Mouse (Mus musculus) frontal cortex, postnatal 10 days (tissue): ENCODE data around the gene Rcan1.
"Not testable (repeated sequence)": the region's sequence is repeated elsewhere in the genome, so short reads cannot be mapped to it uniquely, and the experiment has no call there.

Experiments
- DNase-seq, 2 experiments: peaks; one replicate each; pipeline ENCODE4 v3.0.0; 2022; ENCODE audit warnings: low spot score in 2 of 2, mixed read lengths in 1 of 2

Gene Rcan1

GRCm38 (mm10) chr16:92435431-92435985 lies 35.2 kb downstream of the Rcan1 start:
- no peak for DNase-seq

- DNase-seq, result no peak
Measured at GRCm38 (mm10) chr16:92433176-92433575, 37.5 kb downstream of the Rcan1 start.

DNA sequence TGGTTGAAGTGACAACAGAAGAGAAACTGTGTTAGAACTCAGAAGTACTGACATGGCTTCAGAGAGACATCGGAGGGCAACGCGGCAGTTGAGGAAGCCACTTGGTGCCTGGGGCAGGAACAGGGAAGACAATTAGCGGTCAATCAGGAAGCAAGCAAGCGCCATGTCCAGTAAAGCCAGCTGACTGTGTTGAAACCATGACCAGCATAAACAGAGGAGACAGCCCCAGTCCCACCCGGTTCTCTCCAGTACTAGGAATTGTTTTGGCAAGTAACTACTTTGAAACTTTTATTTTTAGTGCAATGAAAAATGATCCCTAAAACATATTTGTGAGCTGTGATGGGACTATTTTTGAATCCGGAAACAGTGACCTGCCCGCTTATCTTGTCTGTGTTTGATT lies 39.9 kb downstream of the Rcan1 start:
- no peak for DNase-seq

- peak in 1 of 2 experiments; percentile 27 for DNase-seq
Measured at GRCm38 (mm10) chr16:92428197-92428950, 42.3 kb downstream of the Rcan1 start.

DNA sequence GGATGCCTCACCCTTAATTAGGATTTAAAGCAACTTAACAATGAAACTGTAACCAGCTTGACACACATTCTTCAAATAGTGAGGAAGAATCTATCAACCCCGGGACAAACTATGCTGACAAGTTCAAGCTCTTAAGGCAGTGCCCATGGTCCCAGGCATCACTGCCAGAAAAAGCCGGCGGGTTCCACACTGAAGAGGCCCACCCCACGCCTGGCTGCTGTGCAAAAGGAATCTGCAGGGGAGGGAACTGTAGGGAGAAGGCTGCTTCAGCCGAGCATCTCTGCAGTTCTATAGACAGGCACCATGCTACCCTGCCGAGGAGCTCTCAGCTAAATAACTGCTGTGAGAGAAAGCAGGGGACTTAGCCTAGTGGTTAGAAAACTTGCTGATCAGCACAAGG lies 44.0 kb downstream of the Rcan1 start:
- no peak for DNase-seq

- DNase-seq, result no peak
Measured at GRCm38 (mm10) chr16:92425875-92426274, 44.8 kb downstream of the Rcan1 start.

GRCm38 (mm10) chr16:92423363-92423762 lies 47.3 kb downstream of the Rcan1 start:
- DNase-seq, result no peak

- no peak for DNase-seq
Measured at GRCm38 (mm10) chr16:92422435-92423362, 48.0 kb downstream of the Rcan1 start.

DNA sequence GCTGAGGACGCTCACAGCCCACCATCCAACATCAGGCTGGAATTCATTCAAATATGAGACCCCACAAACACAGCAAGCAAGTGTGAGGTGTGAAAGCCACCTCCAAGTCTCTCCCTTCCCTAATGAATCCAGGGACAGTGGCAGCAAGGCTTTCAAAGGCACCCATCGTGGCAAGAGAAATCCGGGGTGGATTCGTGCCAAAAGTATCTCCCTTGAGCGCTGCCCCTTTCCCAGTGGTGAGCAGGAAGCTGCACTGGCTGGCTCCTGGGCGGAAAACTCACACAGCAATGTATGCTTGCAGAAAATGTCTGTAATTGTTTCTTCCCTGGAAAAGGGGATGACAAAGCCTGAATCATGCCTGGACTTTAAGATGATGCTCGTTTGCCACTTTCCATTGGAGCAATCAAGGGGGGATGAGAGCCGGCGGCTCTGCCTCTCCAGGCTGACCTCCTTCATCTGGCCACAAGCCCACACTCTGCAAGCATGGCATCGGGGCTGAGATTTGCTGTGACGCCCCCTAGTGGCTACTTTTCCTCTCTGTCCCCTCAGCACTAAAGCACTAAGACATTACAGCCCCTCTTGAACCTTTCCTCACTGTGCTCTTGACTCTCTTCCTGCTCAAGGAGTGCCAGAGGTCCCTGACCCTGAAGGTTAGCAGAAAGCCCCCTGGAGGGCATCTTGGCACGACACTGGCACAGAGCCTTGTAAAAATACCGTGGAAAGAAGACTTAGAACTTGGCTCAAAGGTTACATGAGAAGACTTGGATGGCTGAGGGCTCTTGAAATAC lies 49.3 kb downstream of the Rcan1 start:
- DNase-seq, result no peak

- no peak for DNase-seq
Measured at GRCm38 (mm10) chr16:92420641-92421040, 50.0 kb downstream of the Rcan1 start.

- DNase-seq, result no peak
Measured at GRCm38 (mm10) chr16:92419099-92419498, 51.6 kb downstream of the Rcan1 start.

- DNase-seq, result no peak
Measured at GRCm38 (mm10) chr16:92417267-92417666, 53.4 kb downstream of the Rcan1 start.

DNA sequence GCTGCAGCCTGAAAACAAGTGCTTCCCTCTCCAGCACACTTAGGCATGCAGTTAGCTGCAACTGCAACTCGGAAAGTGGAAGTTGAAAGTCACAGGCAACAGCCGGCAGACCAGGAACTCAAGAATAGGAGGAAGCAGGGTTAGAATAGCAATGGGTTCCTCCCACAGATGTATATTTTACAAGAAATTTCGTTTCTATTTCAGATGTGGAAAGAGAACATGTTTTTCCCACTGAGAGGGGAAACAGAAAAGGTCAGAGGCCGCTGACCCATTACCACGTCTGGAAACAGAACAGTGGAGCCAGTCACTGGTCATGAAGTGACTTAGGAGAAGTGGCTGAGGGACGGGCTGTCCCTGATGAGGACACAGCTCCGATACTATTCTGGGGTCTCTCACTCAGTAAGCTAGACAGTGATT lies 55.0 kb downstream of the Rcan1 start:
- no peak for DNase-seq

GRCm38 (mm10) chr16:92415038-92415437 lies 55.6 kb downstream of the Rcan1 start:
- not testable (repeated sequence) for DNase-seq

GRCm38 (mm10) chr16:92412888-92413287 lies 57.8 kb downstream of the Rcan1 start:
- DNase-seq, result no peak

GRCm38 (mm10) chr16:92411981-92412706 lies 58.5 kb downstream of the Rcan1 start:
- no peak for DNase-seq

DNA sequence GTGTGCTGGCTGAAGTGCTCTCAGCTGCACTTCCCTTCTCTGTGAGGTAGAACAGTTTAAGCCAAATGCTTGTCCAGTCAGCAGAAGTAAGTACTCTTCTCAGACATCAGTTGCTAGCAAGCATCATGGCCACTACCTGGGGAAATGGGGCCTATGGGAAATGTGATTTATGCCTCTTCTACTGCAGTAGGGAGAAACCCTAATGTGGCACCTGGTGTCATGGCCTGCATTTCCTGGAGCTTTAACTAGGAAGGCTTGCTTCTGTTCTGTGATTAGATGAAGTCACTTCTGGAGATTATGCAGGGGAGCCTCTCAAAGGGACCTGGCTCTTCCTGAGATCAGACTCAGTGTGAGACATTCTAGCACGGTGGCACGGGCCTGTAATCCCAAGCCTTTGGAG lies 60.3 kb downstream of the Rcan1 start:
- no peak for DNase-seq

DNA sequence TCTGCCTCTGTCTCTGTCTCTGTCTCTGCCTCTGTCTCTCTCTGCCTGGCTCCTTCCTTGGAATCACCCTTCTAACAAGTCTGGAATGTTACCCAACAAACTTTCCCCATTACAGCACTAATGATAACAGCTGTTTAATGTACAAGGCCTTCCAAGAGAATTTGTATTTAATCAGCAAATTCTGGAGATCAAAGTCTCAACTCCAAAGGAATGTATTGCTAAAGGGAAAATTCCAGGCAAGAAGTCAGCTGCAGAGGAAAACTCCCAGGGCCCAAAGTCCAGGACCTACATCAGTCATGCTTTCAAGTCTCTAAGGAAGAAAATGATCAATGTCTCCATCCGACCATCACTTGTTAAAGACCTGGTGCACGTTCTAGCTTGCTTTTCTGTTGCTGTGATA lies 62.8 kb downstream of the Rcan1 start:
- DNase-seq, result no peak

DNA sequence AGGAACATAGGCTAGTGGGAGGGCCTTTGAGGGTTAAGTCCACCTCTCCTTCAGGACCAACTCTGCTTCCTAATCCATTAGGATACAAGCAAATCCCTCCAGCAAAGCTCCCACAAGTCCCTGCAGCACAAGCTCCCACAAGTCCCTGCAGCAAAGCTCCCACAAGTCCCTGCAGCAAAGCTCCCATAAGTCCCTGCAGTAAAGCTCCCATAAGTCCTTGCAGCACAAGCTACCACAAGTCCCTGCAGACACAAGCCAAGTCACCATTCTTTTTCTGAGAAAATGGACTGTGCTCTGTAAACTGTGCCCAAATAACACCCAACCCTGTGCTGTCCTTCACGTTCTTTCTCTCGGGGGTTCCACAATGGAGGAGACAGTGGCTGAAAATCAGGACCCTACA lies 66.5 kb downstream of the Rcan1 start:
- DNase-seq, result no peak

GRCm38 (mm10) chr16:92403069-92403468 lies 67.6 kb downstream of the Rcan1 start:
- DNase-seq, result no peak

GRCm38 (mm10) chr16:92402216-92402615 lies 68.5 kb downstream of the Rcan1 start:
- no peak for DNase-seq
